Mouse (Mus musculus) embryonic facial prominence, embryonic 14.5 days (tissue): Measurements from ENCODE around the gene Ip6k3. TPM values are rescaled to one million over a fixed set of nuclear protein-coding genes. Genes with fewer than 3 reads are reported as not detected.

Experiments
- ATAC-seq: fragments of 200-750 bp; cut with Nextera tagmentation; 2 replicates; pipeline ENCODE4 v1.8.0; 2017; ENCODE audit warnings: low read depth, moderate number of reproducible peaks, moderate TSS enrichment
- DNase-seq: peaks from one replicate; pipeline ENCODE4 v3.0.0-alpha.2; 2015; ENCODE audit warnings: low spot score
- H3K27ac ChIP-seq: fragments of 300-500 bp; sonication (generic); replicated peaks from 2 replicates; pipeline ENCODE4 v1.5.1; 2014; ENCODE audit warnings: low read depth, mild to moderate bottlenecking, low read length, moderate library complexity
- H3K27me3 ChIP-seq: fragments of 300-500 bp; sonication (generic); replicated peaks from 2 replicates; pipeline ENCODE4 v1.6.1; 2014; ENCODE audit warnings: low read length; ENCODE audit not compliant: control insufficient read depth, insufficient read depth
- H3K36me3 ChIP-seq: fragments of 300-500 bp; sonication (generic); 2 replicates; pipeline ENCODE4 v1.6.1; 2014; ENCODE audit warnings: low read length, mixed read lengths; ENCODE audit not compliant: control insufficient read depth, insufficient read depth
- H3K4me1 ChIP-seq: fragments of 300-500 bp; sonication (generic); 2 replicates; pipeline ENCODE4 v1.6.1; 2014; ENCODE audit warnings: antibody characterized with exemption, low read length; ENCODE audit not compliant: control insufficient read depth, insufficient read depth
- H3K4me2 ChIP-seq: fragments of 300-500 bp; sonication (generic); 2 replicates; pipeline ENCODE4 v1.6.1; 2014; ENCODE audit warnings: low read depth, mild to moderate bottlenecking, low read length, moderate library complexity, mixed read lengths
- H3K4me3 ChIP-seq: fragments of 300-500 bp; sonication (generic); 2 replicates; pipeline ENCODE4 v1.5.1; 2014; ENCODE audit warnings: low read depth, mild to moderate bottlenecking, low read length
- H3K9ac ChIP-seq: fragments of 300-500 bp; sonication (generic); 2 replicates; pipeline ENCODE4 v1.6.1; 2014; ENCODE audit warnings: low read depth, mild to moderate bottlenecking, low read length, moderate library complexity, mixed read lengths
- H3K9me3 ChIP-seq: fragments of 300-500 bp; sonication (generic); 2 replicates; pipeline ENCODE4 v1.6.1; 2016; ENCODE audit warnings: low read length; ENCODE audit not compliant: control insufficient read depth
- WGBS: fragments of 180-500 bp; shearing (Covaris S2); extraction: QIAGEN DNeasy Blood & Tissue Kit; methylation state at CpG from one replicate; pipeline ENCODE4 v1.1.7; 2014; 5-methylcytosine and 5-hydroxymethylcytosine counted together
- polyA plus RNA-seq: library from polyadenylated mRNA; unstranded; fragments of >200 nt; fragmentation: Nextera tagmentation; extraction: Ambion mirVana; gene quantifications from 2 replicates; pipeline ENCODE4 v1.2.1, GENCODE M21; 2014

Gene Ip6k3
- polyA plus RNA-seq, 1 experiment from 2014 or later: 1.1 TPM

DNA sequence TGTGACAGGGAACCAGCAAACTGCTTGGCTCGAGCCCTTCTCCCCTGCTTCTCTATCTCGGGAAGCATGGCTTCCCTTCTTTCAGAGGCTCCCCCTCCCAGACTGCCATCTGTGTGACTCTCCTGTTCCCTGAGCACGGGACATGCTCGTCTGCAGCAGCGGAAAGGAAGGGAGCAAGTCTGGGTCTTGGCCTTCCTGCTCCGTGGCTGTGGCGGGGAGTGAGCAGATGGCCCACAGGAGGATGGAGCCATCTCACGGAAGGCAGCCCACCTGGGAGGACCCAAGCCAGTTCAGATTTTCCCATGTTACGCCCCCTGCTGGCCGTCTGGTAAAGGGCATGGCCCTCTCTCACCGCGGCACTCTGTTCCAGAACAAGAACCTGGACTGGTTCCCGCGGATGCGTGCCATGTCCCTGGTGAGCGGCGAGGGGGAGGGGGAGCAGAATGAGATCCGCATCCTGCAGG is 47.0 kb downstream of the Ip6k3 start:
- no peaks in the 10 kb centered on the region for H3K27me3 ChIP-seq
- no peak overlapping the region for H3K27ac ChIP-seq
- peak overlapping the region; percentile 10; the same call in 1 of the 2 replicates for H3K9ac ChIP-seq
- ATAC-seq (0 out of 2 replicates have a peak, but pooled peaks have one; percentile 45), DNase-seq (peak; percentile 54)
- no peak overlapping the region for H3K4me3 ChIP-seq
- H3K36me3 ChIP-seq: peaks cover 43% of the 10 kb centered on the region
- H3K9me3 ChIP-seq: no peaks in the 10 kb centered on the region
- WGBS: 8% methylated on average over 18 of the region's 18 CpGs
- peak overlapping the region; percentile 5; the same call in 1 of the 2 replicates for H3K4me2 ChIP-seq
- H3K4me1 ChIP-seq: no peaks in the 10 kb centered on the region; the same call in 1 of the 2 replicates

DNA sequence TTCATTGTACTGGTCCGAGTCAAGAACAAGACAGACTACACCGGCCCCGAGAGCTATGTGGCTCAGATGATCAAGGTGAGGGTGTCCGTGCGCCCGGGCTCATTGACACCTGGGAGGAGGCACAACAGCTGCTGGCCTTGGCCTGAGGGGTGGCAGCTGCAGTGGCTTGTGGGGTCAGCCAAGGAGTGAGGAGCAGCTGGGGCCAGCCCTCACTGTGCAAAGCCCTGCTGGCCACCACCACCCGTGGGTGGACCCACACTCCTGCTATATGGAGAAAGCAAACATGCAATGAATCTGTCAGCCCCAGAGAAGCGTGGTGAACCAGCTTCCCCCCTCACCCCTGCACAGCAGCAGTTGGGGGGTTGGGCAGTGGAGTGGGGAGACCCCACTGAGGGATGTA is 47.6 kb downstream of the Ip6k3 start:
- Histone ChIP-seq H3K36me3 (peaks cover 41% of the 10 kb centered on the region), H3K9me3 (no peaks in the 10 kb centered on the region), H3K27me3 (no peaks in the 10 kb centered on the region), H3K4me3 (no peak overlapping the region), H3K4me1 (no peaks in the 10 kb centered on the region; the same call in 1 of the 2 replicates), H3K27ac (0 out of 2 replicates have a peak overlapping the region, but pooled peaks have one; percentile 17), H3K9ac (no peak overlapping the region), H3K4me2 (no peak overlapping the region)
- ATAC-seq (no peak), DNase-seq (no peak)
- 51% methylated on average over 8 of the region's 8 CpGs for WGBS

DNA sequence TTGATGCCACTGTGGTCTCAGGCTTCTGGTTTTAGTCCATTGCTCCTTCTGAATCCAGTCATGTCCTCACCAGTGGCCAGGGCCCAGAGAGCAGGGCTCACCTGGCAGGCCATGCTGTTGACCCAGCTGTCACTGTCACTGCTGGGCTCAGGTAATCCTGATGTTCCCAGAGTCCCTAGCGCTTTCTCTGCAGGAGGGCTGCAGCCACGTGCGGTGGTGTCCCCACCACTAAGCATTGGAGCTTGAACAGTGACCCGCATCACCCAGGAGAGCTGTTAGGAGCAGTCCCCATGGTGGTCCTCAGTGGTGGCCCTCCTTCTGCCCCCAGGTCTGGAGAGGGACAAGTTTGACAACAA is 48.1 kb downstream of the Ip6k3 start:
- Histone ChIP-seq H3K36me3 (peaks cover 37% of the 10 kb centered on the region), H3K9me3 (no peaks in the 10 kb centered on the region), H3K27ac (no peak overlapping the region), H3K4me3 (no peak overlapping the region), H3K4me2 (no peak overlapping the region), H3K4me1 (no peaks in the 10 kb centered on the region; the same call in 1 of the 2 replicates), H3K27me3 (no peaks in the 10 kb centered on the region), H3K9ac (no peak overlapping the region)
- no peak for ATAC-seq
- WGBS: 72% methylated on average over 4 of the region's 4 CpGs
- DNase-seq: no peak

DNA sequence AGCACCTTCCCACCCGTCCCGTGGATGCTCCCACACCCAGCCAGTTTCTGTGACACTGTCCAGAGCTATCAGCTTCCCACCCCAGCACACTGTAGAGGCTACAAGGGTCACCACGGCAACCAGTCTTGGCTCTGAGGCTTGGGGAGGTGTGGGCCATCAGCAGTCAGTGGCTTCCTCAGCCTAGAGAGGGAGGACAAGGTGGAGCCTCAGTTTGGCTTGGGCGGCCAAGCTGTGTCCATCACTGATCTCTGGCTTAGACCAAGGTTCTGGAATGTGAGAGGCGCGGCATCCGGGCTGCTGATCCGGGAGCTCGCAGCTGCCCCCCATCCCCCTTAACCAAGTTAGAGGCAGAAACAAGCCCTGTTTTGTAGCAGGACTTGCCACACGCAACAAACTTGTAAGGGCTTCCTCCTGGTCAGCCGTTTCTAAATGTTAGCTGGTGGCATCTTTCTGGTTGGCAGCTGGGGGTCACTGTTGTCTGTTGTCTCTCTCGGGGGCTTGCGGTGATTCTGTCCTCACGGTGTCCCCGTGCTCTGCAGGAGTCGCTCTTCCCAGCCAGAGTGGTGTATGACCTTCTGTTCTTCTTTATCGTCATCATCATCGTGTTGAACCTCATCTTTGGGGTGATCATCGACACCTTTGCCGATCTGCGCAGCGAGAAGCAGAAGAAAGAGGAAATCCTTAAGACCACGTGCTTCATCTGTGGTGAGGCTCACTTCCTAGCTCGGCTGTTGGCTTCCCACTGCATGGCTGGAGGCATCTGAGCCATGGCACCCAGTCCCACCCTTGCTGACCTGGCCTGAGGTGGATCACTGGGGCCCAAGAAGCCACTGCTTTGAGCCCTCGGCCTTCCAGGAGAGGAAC is 48.7 kb downstream of the Ip6k3 start:
- Histone ChIP-seq H3K4me3 (no peak overlapping the region), H3K4me1 (no peaks in the 10 kb centered on the region; the same call in 1 of the 2 replicates), H3K9me3 (no peaks in the 10 kb centered on the region), H3K27me3 (no peaks in the 10 kb centered on the region), H3K36me3 (peaks cover 31% of the 10 kb centered on the region), H3K4me2 (no peak overlapping the region), H3K9ac (no peak overlapping the region), H3K27ac (no peak overlapping the region)
- peak; percentile 7 for DNase-seq
- WGBS: 85% methylated on average over 23 of the region's 25 CpGs
- ATAC-seq: no peak

DNA sequence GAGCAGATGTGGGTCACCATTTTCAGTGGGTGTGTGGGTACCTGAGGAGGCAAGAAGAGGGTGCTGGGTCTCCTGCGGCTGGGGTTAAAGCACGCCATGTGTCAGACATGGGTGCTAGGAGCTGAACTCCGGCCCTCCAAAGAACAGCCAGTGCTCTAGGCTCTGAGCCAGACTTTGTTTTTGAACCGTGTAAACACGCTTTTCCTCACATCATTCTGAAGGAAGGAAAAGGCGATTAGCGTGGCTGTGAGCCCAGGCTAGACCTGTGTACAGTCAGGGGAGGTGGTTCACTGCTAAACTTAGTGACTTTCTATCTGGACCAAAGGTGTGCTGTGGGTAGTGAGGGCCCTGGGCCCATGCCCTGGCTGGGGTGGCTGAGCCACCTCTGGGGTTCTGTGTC is 57.5 kb downstream of the Ip6k3 start:
- no peaks in the 10 kb centered on the region for H3K27me3 ChIP-seq
- no peak overlapping the region for H3K4me2 ChIP-seq
- H3K9me3 ChIP-seq: no peaks in the 10 kb centered on the region
- no peaks in the 10 kb centered on the region for H3K4me1 ChIP-seq
- WGBS: 92% methylated on average over 7 of the region's 7 CpGs
- no peak overlapping the region for H3K27ac ChIP-seq
- no peak for DNase-seq
- H3K4me3 ChIP-seq: no peak overlapping the region
- H3K9ac ChIP-seq: no peak overlapping the region
- ATAC-seq: no peak
- H3K36me3 ChIP-seq: 0 out of 2 replicates have a peak, but pooled peaks cover 10% of the 10 kb centered on the region

DNA sequence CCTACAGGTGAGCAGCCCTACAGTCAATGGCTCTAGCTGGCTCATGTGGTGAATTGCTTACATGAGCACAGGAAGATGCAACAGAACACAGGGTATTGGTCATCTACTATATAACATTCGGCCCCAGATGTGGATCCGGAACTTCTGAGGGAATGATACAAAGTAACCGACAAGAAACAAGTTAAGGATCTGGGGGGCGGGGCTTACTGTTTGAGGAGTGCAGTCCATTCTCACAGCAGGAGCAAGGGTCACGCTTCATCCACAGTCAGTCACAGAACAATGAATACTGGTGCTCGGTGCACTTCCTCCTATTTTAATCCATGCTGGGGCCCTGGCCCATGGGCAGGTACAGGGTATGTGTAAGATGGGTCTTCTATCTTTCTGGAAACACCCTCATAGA is 59.7 kb downstream of the Ip6k3 start:
- Histone ChIP-seq H3K27ac (no peak overlapping the region), H3K27me3 (no peaks in the 10 kb centered on the region), H3K36me3 (0 out of 2 replicates have a peak, but pooled peaks cover 6% of the 10 kb centered on the region), H3K4me2 (no peak overlapping the region), H3K9me3 (no peaks in the 10 kb centered on the region), H3K4me3 (no peak overlapping the region), H3K4me1 (no peaks in the 10 kb centered on the region), H3K9ac (no peak overlapping the region)
- ATAC-seq: no peak
- 76% methylated on average over 6 of the region's 6 CpGs for WGBS
- no peak for DNase-seq

DNA sequence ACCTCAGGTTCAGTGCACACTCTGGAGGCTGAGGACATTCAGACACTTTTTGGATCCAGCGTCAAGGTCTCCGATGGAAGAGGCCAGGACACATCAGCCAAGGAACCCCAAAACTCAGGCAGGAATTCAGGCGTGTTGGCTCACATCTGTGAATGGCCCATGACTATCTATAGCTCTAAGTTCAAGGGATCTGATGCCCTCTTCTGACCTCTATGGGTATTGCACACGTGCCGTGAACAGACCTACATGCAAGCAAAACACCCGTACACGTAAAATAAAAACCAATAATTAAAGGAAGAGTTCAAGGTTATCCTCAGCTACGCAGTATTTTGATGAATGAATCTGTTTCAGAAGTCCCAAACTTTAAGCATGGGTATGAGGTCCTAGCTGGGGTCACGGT is 60.9 kb downstream of the Ip6k3 start:
- H3K9me3 ChIP-seq: no peaks in the 10 kb centered on the region
- H3K36me3 ChIP-seq: no peaks in the 10 kb centered on the region
- H3K4me3 ChIP-seq: no peak overlapping the region
- no peak overlapping the region for H3K9ac ChIP-seq
- WGBS: 83% methylated on average over 9 of the region's 9 CpGs
- no peak for ATAC-seq
- no peaks in the 10 kb centered on the region for H3K27me3 ChIP-seq
- no peak overlapping the region for H3K27ac ChIP-seq
- no peaks in the 10 kb centered on the region for H3K4me1 ChIP-seq
- peak; percentile 24 for DNase-seq
- no peak overlapping the region for H3K4me2 ChIP-seq

DNA sequence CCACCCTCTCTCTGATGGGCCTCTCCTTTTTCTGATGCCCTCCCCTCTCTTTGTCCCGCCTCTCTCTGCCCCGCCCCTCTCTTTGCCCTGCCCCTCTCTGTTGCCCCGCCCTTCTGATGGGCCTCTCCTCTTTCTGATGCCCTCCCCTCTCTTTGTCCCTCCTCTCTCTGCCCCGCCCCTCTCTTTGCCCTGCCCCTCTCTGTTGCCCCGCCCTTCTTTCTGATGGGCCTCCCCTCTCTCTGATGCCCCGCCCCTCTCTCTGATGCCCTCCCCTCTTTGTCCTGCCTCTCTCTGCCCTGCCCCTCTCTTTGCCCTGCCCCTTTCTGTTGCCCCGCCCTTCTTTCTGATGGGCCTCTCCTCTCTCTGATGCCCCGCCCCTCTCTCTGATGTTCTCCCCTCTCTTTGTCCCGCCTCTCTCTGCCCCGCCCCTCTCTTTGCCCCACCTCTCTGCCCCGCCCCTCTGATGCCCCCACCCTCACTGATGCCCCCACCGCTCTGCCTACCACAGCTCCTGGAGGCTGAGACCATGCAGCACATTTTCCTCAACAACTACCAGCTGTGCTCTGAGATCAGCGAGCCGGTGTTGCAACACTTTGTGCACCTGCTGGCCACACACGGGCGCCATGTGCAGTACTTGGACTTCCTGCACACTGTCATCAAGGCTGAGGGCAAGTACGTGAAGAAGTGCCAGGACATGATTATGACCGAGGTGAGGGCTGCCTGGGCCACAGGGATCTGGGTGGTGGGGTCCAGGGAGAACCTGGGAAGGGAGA is 61.7 kb downstream of the Ip6k3 start:
- no peak for DNase-seq
- Histone ChIP-seq H3K27me3 (no peaks in the 10 kb centered on the region), H3K9me3 (no peaks in the 10 kb centered on the region), H3K27ac (no peak overlapping the region), H3K36me3 (no peaks in the 10 kb centered on the region), H3K4me2 (no peak overlapping the region), H3K9ac (no peak overlapping the region), H3K4me1 (no peaks in the 10 kb centered on the region), H3K4me3 (no peak overlapping the region)
- 73% methylated on average over 17 of the region's 18 CpGs for WGBS
- no peak for ATAC-seq
